Mouse (Mus musculus): Measurements from ENCODE around the gene Plaur. TPM values are rescaled to one million over a fixed set of nuclear protein-coding genes. Genes with fewer than 3 reads are reported as not detected.
"Not testable (repeated sequence)": the region's sequence is repeated elsewhere in the genome, so short reads cannot be mapped to it uniquely, and the experiment has no call there.

Plaur gene
- total and polyA plus RNA-seq, 2 experiments from 2014 or later, result 1.2 to 1.3 TPM

GRCm38 (mm10) chr7:24519130-24519529 is 56.8 kb downstream of the Plaur start:
- no peak overlapping the region for H3K27ac ChIP-seq (ENCODE audit: low read depth, low read length)
- H3K4me2 ChIP-seq (ENCODE audit: low read depth), result no peak overlapping the region
- no peak overlapping the region for H3K4me3 ChIP-seq (ENCODE audit: low read depth, low read length)
- 18% methylated on average over 3 of the region's 3 CpGs for WGBS
- H3K36me3 ChIP-seq (ENCODE audit: insufficient read depth), result peaks cover 11% of the 10 kb centered on the region
- no peaks in the 10 kb centered on the region for H3K4me1 ChIP-seq (ENCODE audit: insufficient read depth)
- no peak for TF ChIP-seq CTCF (IDR thresholded peaks at IDR 0.05; ENCODE audit: low read depth)
- ATAC-seq, result no peak
- no peaks in the 10 kb centered on the region for H3K9me3 ChIP-seq (ENCODE audit: low read length)
- H3K9ac ChIP-seq, result no peak overlapping the region
- no peaks in the 10 kb centered on the region for H3K27me3 ChIP-seq (ENCODE audit: insufficient read depth, low read length)
- no peak for DNase-seq

GRCm38 (mm10) chr7:24520054-24520453 is 57.8 kb downstream of the Plaur start:
- H3K9me3 ChIP-seq (ENCODE audit: low read length); H3K27ac ChIP-seq (ENCODE audit: low read depth, low read length); H3K36me3 ChIP-seq (ENCODE audit: insufficient read depth); ATAC-seq; DNase-seq; H3K4me3 ChIP-seq (ENCODE audit: low read depth, low read length); H3K9ac ChIP-seq; H3K4me2 ChIP-seq (ENCODE audit: low read depth); H3K4me1 ChIP-seq (ENCODE audit: insufficient read depth); H3K27me3 ChIP-seq (ENCODE audit: insufficient read depth, low read length): not testable (repeated sequence)
- 82% methylated on average over 9 of the region's 10 CpGs for WGBS

GRCm38 (mm10) chr7:24522805-24523204 is 60.5 kb downstream of the Plaur start:
- H3K4me2 ChIP-seq (ENCODE audit: low read depth), result no peak overlapping the region
- H3K9me3 ChIP-seq (ENCODE audit: low read length), result no peaks in the 10 kb centered on the region
- DNase-seq (no peak), ATAC-seq (no peak)
- TF ChIP-seq CTCF (IDR thresholded peaks at IDR 0.05; ENCODE audit: low read depth), result no peak
- no peaks in the 10 kb centered on the region for H3K4me1 ChIP-seq (ENCODE audit: insufficient read depth)
- H3K4me3 ChIP-seq (ENCODE audit: low read depth, low read length), result no peak overlapping the region
- no peaks in the 10 kb centered on the region for H3K27me3 ChIP-seq (ENCODE audit: insufficient read depth, low read length)
- no peak overlapping the region for H3K27ac ChIP-seq (ENCODE audit: low read depth, low read length)
- H3K9ac ChIP-seq, result no peak overlapping the region
- WGBS, result 57% methylated on average over 5 of the region's 5 CpGs
- no peaks in the 10 kb centered on the region; the same call in 1 of the 2 replicates for H3K36me3 ChIP-seq (ENCODE audit: insufficient read depth)

- Histone ChIP-seq H3K36me3 (ENCODE audit: insufficient read depth) (no peaks in the 10 kb centered on the region; the same call in 1 of the 2 replicates), H3K27ac (ENCODE audit: low read depth, low read length) (no peak overlapping the region), H3K4me1 (ENCODE audit: insufficient read depth) (no peaks in the 10 kb centered on the region), H3K27me3 (ENCODE audit: insufficient read depth, low read length) (no peaks in the 10 kb centered on the region), H3K9ac (no peak overlapping the region), H3K4me2 (ENCODE audit: low read depth) (no peak overlapping the region), H3K4me3 (ENCODE audit: low read depth, low read length) (no peak overlapping the region), H3K9me3 (ENCODE audit: low read length) (no peaks in the 10 kb centered on the region)
- 91% methylated on average over 6 of the region's 6 CpGs for WGBS
- no peak for TF ChIP-seq CTCF (IDR thresholded peaks at IDR 0.05; ENCODE audit: low read depth)
- ATAC-seq, result no peak
- no peak for DNase-seq
Measured at GRCm38 (mm10) chr7:24523723-24524122, 61.4 kb downstream of the Plaur start.

- no peak overlapping the region for H3K9ac ChIP-seq
- H3K27me3 ChIP-seq (ENCODE audit: insufficient read depth, low read length), result no peaks in the 10 kb centered on the region
- no peaks in the 10 kb centered on the region for H3K36me3 ChIP-seq (ENCODE audit: insufficient read depth)
- no peak for ATAC-seq
- no peak overlapping the region for H3K27ac ChIP-seq (ENCODE audit: low read depth, low read length)
- 0 out of 2 replicates have a peak, but pooled peaks have one; percentile 10 for TF ChIP-seq CTCF (IDR thresholded peaks at IDR 0.05; ENCODE audit: low read depth)
- WGBS, result 86% methylated on average over 6 of the region's 6 CpGs
- no peak for DNase-seq
- no peaks in the 10 kb centered on the region for H3K9me3 ChIP-seq (ENCODE audit: low read length)
- no peak overlapping the region for H3K4me2 ChIP-seq (ENCODE audit: low read depth)
- H3K4me3 ChIP-seq (ENCODE audit: low read depth, low read length), result no peak overlapping the region
- H3K4me1 ChIP-seq (ENCODE audit: insufficient read depth), result peaks cover 6% of the 10 kb centered on the region; the same call in 1 of the 2 replicates
Measured at GRCm38 (mm10) chr7:24524978-24525377, 62.7 kb downstream of the Plaur start.

Other genes with a start within 250 kb of the Plaur start
- 5.4 and 7.4 TPM in 2 replicates for gene Zfp109, start 224.9 kb upstream of the Plaur start, total RNA-seq (2014; rRNA removed)
- 1.3 and 2.6 TPM in 2 replicates for gene Zfp109, start 224.9 kb upstream of the Plaur start, polyA plus RNA-seq (2015; fragmentation: Nextera tagmentation; extraction: Ambion mirVana)
- 9.1 and 13.0 TPM in 2 replicates for gene Zfp108, start 207.7 kb upstream of the Plaur start, total RNA-seq (2014; rRNA removed)
- gene Zfp108, start 207.7 kb upstream of the Plaur start, polyA plus RNA-seq (2015; fragmentation: Nextera tagmentation; extraction: Ambion mirVana), result 1.9 and 3.1 TPM in 2 replicates
- gene Zfp93, start 192.1 kb upstream of the Plaur start, total RNA-seq (2014; rRNA removed), result 9.7 and 13.2 TPM in 2 replicates
- 2.0 and 2.4 TPM in 2 replicates for gene Zfp93, start 192.1 kb upstream of the Plaur start, polyA plus RNA-seq (2015; fragmentation: Nextera tagmentation; extraction: Ambion mirVana)
- gene Zfp61, start 161.3 kb upstream of the Plaur start, total RNA-seq (2014; rRNA removed), result 32.9 and 34.8 TPM in 2 replicates
- 24.5 and 30.8 TPM in 2 replicates for gene Zfp61, start 161.3 kb upstream of the Plaur start, polyA plus RNA-seq (2015; fragmentation: Nextera tagmentation; extraction: Ambion mirVana)
- 15.8 and 16.9 TPM in 2 replicates for gene Zfp94, start 145.8 kb upstream of the Plaur start, total RNA-seq (2014; rRNA removed)
- 19.3 and 21.2 TPM in 2 replicates for gene Zfp94, start 145.8 kb upstream of the Plaur start, polyA plus RNA-seq (2015; fragmentation: Nextera tagmentation; extraction: Ambion mirVana)
- gene Tescl, start 128.5 kb upstream of the Plaur start, total RNA-seq (2014; rRNA removed), result not detected in 2 replicates
- gene Tescl, start 128.5 kb upstream of the Plaur start, polyA plus RNA-seq (2015; fragmentation: Nextera tagmentation; extraction: Ambion mirVana), result not detected in 2 replicates
- not detected in 2 replicates for gene Lypd5, start 113.3 kb upstream of the Plaur start, total RNA-seq (2014; rRNA removed)
- gene Lypd5, start 113.3 kb upstream of the Plaur start, polyA plus RNA-seq (2015; fragmentation: Nextera tagmentation; extraction: Ambion mirVana), result not detected in 2 replicates
- gene Kcnn4, start 92.2 kb upstream of the Plaur start, total RNA-seq (2014; rRNA removed), result 1.2 and 1.5 TPM in 2 replicates
- gene Kcnn4, start 92.2 kb upstream of the Plaur start, polyA plus RNA-seq (2015; fragmentation: Nextera tagmentation; extraction: Ambion mirVana), result 0.88 and 1.1 TPM in 2 replicates
- 23.9 and 31.8 TPM in 2 replicates for gene Smg9, start 62.9 kb upstream of the Plaur start, total RNA-seq (2014; rRNA removed)
- gene Smg9, start 62.9 kb upstream of the Plaur start, polyA plus RNA-seq (2015; fragmentation: Nextera tagmentation; extraction: Ambion mirVana), result 25.2 and 28.5 TPM in 2 replicates
- gene Irgc1, start 10.2 kb upstream of the Plaur start, total RNA-seq (2014; rRNA removed), result not detected in 2 replicates
- not detected in 2 replicates for gene Irgc1, start 10.2 kb upstream of the Plaur start, polyA plus RNA-seq (2015; fragmentation: Nextera tagmentation; extraction: Ambion mirVana)
- 412 and 434 TPM in 2 replicates for gene Cadm4, start 19.5 kb downstream of the Plaur start, total RNA-seq (2014; rRNA removed)
- gene Cadm4, start 19.5 kb downstream of the Plaur start, polyA plus RNA-seq (2015; fragmentation: Nextera tagmentation; extraction: Ambion mirVana), result 102 and 107 TPM in 2 replicates
- gene Zfp428, start 44.5 kb downstream of the Plaur start, total RNA-seq (2014; rRNA removed), result 196 and 242 TPM in 2 replicates
- gene Zfp428, start 44.5 kb downstream of the Plaur start, polyA plus RNA-seq (2015; fragmentation: Nextera tagmentation; extraction: Ambion mirVana), result 258 and 279 TPM in 2 replicates
- not detected in 2 replicates for gene AC161166.1, start 50.0 kb downstream of the Plaur start, total RNA-seq (2014; rRNA removed)
- 0.13 and 0.31 TPM in 2 replicates for gene AC161166.1, start 50.0 kb downstream of the Plaur start, polyA plus RNA-seq (2015; fragmentation: Nextera tagmentation; extraction: Ambion mirVana)
- gene Irgq, start 68.2 kb downstream of the Plaur start, total RNA-seq (2014; rRNA removed), result 103 and 119 TPM in 2 replicates
- gene Irgq, start 68.2 kb downstream of the Plaur start, polyA plus RNA-seq (2015; fragmentation: Nextera tagmentation; extraction: Ambion mirVana), result 20.8 and 26.8 TPM in 2 replicates
- 0.31 and 0.43 TPM in 2 replicates for gene Pinlyp, start 83.6 kb downstream of the Plaur start, total RNA-seq (2014; rRNA removed)
- not detected in 2 replicates for gene Pinlyp, start 83.6 kb downstream of the Plaur start, polyA plus RNA-seq (2015; fragmentation: Nextera tagmentation; extraction: Ambion mirVana)
- 41.1 and 49.8 TPM in 2 replicates for gene Xrcc1, start 83.8 kb downstream of the Plaur start, total RNA-seq (2014; rRNA removed)
- 42.1 and 48.6 TPM in 2 replicates for gene Xrcc1, start 83.8 kb downstream of the Plaur start, polyA plus RNA-seq (2015; fragmentation: Nextera tagmentation; extraction: Ambion mirVana)
- gene Ethe1, start 125.1 kb downstream of the Plaur start, total RNA-seq (2014; rRNA removed), result 24.2 and 25.8 TPM in 2 replicates
- gene Ethe1, start 125.1 kb downstream of the Plaur start, polyA plus RNA-seq (2015; fragmentation: Nextera tagmentation; extraction: Ambion mirVana), result 24.3 and 26.8 TPM in 2 replicates
- gene Zfp575, start 125.2 kb downstream of the Plaur start, total RNA-seq (2014; rRNA removed), result 0.38 and 1.2 TPM in 2 replicates
- gene Zfp575, start 125.2 kb downstream of the Plaur start, polyA plus RNA-seq (2015; fragmentation: Nextera tagmentation; extraction: Ambion mirVana), result 19.4 and 24.8 TPM in 2 replicates
- 0.15 TPM in 1 of 2 replicates, not detected in the other for gene Phldb3, start 148.3 kb downstream of the Plaur start, total RNA-seq (2014; rRNA removed)
- gene Phldb3, start 148.3 kb downstream of the Plaur start, polyA plus RNA-seq (2015; fragmentation: Nextera tagmentation; extraction: Ambion mirVana), result not detected in 2 replicates
- 0.23 and 0.33 TPM in 2 replicates for gene Lypd3, start 174.1 kb downstream of the Plaur start, total RNA-seq (2014; rRNA removed)
- gene Lypd3, start 174.1 kb downstream of the Plaur start, polyA plus RNA-seq (2015; fragmentation: Nextera tagmentation; extraction: Ambion mirVana), result 0.67 and 1.3 TPM in 2 replicates
- gene Tex101, start 214.2 kb downstream of the Plaur start, total RNA-seq (2014; rRNA removed), result not detected in 2 replicates
- not detected in 2 replicates for gene Tex101, start 214.2 kb downstream of the Plaur start, polyA plus RNA-seq (2015; fragmentation: Nextera tagmentation; extraction: Ambion mirVana)
- not detected in 2 replicates for gene BC049730, start 246.8 kb downstream of the Plaur start, total RNA-seq (2014; rRNA removed)
- gene BC049730, start 246.8 kb downstream of the Plaur start, polyA plus RNA-seq (2015; fragmentation: Nextera tagmentation; extraction: Ambion mirVana), result not detected in 2 replicates